Mouse (Mus musculus) intestine, embryonic 14.5 days (tissue): ENCODE results near the gene Eml1. TPM values are rescaled to one million over a fixed set of nuclear protein-coding genes. Genes with fewer than 3 reads are reported as not detected.

Source experiments
- ATAC-seq: fragments of 200-750 bp; cut with Nextera tagmentation; replicated peaks from 2 replicates; pipeline ENCODE4 v1.8.0; 2017; ENCODE audit warnings: low read depth, moderate number of reproducible peaks, moderate TSS enrichment, moderate library complexity; ENCODE audit not compliant: low FRiP score, low TSS enrichment
- DNase-seq: peaks from one replicate; pipeline ENCODE4 v3.0.0-alpha.2; 2018; ENCODE audit warnings: low spot score
- H3K27ac ChIP-seq: fragments of 300-500 bp; sonication (generic); 2 replicates; pipeline ENCODE4 v1.5.1; 2014; ENCODE audit warnings: low read depth, mild to moderate bottlenecking, control low read depth
- H3K27me3 ChIP-seq: fragments of 300-500 bp; sonication (generic); replicated peaks from 2 replicates; pipeline ENCODE4 v1.6.1; 2014; ENCODE audit warnings: low read length, control low read depth; ENCODE audit not compliant: control insufficient read depth, insufficient read depth
- H3K36me3 ChIP-seq: fragments of 300-500 bp; sonication (generic); 2 replicates; pipeline ENCODE4 v1.6.1; 2014; ENCODE audit warnings: low read length, control low read depth; ENCODE audit not compliant: control insufficient read depth, insufficient read depth
- H3K4me1 ChIP-seq: fragments of 300-500 bp; sonication (generic); replicated peaks from 2 replicates; pipeline ENCODE4 v1.6.1; 2014; ENCODE audit warnings: low read length, control low read depth, mixed read lengths; ENCODE audit not compliant: control insufficient read depth, insufficient read depth
- H3K4me2 ChIP-seq: fragments of 300-500 bp; sonication (generic); 2 replicates; pipeline ENCODE4 v1.6.1; 2014; ENCODE audit warnings: low read length
- H3K4me3 ChIP-seq: fragments of 300-500 bp; sonication (generic); 2 replicates; pipeline ENCODE4 v1.5.1; 2014; ENCODE audit warnings: low read depth, low read length, control low read depth, mixed read lengths
- H3K9ac ChIP-seq: fragments of 300-500 bp; sonication (generic); 2 replicates; pipeline ENCODE4 v1.6.1; 2014; ENCODE audit warnings: mild to moderate bottlenecking, low read length
- H3K9me3 ChIP-seq: fragments of 300-500 bp; sonication (generic); 2 replicates; pipeline ENCODE4 v1.6.1; 2016; ENCODE audit warnings: low read length, control low read depth; ENCODE audit not compliant: control insufficient read depth
- WGBS: fragments of 180-500 bp; shearing (Covaris S2); extraction: QIAGEN DNeasy Blood & Tissue Kit; methylation state at CpG from one replicate; pipeline ENCODE4 v1.1.7; 2014; 5-methylcytosine and 5-hydroxymethylcytosine counted together
- polyA plus RNA-seq: library from polyadenylated mRNA; unstranded; fragments of >200 nt; fragmentation: Nextera tagmentation; extraction: Ambion mirVana; gene quantifications from 2 replicates; pipeline ENCODE4 v1.2.1, GENCODE M21; 2014

The Eml1 gene
- polyA plus RNA-seq, 1 experiment from 2014 or later: 72.4 TPM

GRCm38 (mm10) chr12:108489076-108489475 lies 118.3 kb downstream of the Eml1 start:
- Histone ChIP-seq H3K4me3 (no peak overlapping the region), H3K4me2 (no peak overlapping the region), H3K27me3 (no peaks in the 10 kb centered on the region), H3K4me1 (no peaks in the 10 kb centered on the region), H3K9ac (no peak overlapping the region), H3K27ac (no peak overlapping the region), H3K9me3 (no peaks in the 10 kb centered on the region), H3K36me3 (no peaks in the 10 kb centered on the region)
- DNase-seq (no peak), ATAC-seq (no peak)
- WGBS: 85% methylated on average over 5 of the region's 5 CpGs

GRCm38 (mm10) chr12:108489741-108490140 lies 119.0 kb downstream of the Eml1 start:
- DNase-seq (no peak), ATAC-seq (no peak)
- Histone ChIP-seq H3K9ac (no peak overlapping the region), H3K9me3 (no peaks in the 10 kb centered on the region), H3K4me1 (no peaks in the 10 kb centered on the region), H3K27ac (no peak overlapping the region), H3K4me2 (no peak overlapping the region), H3K27me3 (no peaks in the 10 kb centered on the region), H3K36me3 (no peaks in the 10 kb centered on the region), H3K4me3 (no peak overlapping the region)
- WGBS: 63% methylated on average over 2 of the region's 2 CpGs

- H3K9ac ChIP-seq: no peak overlapping the region
- no peak overlapping the region for H3K4me2 ChIP-seq
- H3K36me3 ChIP-seq: no peaks in the 10 kb centered on the region
- no peaks in the 10 kb centered on the region for H3K27me3 ChIP-seq
- H3K27ac ChIP-seq: no peak overlapping the region
- no peaks in the 10 kb centered on the region for H3K9me3 ChIP-seq
- ATAC-seq: no peak
- no peaks in the 10 kb centered on the region; the same call in 1 of the 2 replicates for H3K4me1 ChIP-seq
- no peak overlapping the region for H3K4me3 ChIP-seq
- DNase-seq: no peak
- 90% methylated on average over 6 of the region's 6 CpGs for WGBS
Measured at GRCm38 (mm10) chr12:108490336-108490735, 119.6 kb downstream of the Eml1 start.

GRCm38 (mm10) chr12:108490954-108491353 lies 120.2 kb downstream of the Eml1 start:
- ATAC-seq (no peak), DNase-seq (no peak)
- Histone ChIP-seq H3K27ac (no peak overlapping the region), H3K9me3 (no peaks in the 10 kb centered on the region), H3K4me3 (no peak overlapping the region), H3K27me3 (no peaks in the 10 kb centered on the region), H3K36me3 (no peaks in the 10 kb centered on the region), H3K4me1 (no peaks in the 10 kb centered on the region; the same call in 1 of the 2 replicates), H3K9ac (no peak overlapping the region), H3K4me2 (no peak overlapping the region)
- 63% methylated on average over 7 of the region's 7 CpGs for WGBS

- H3K4me3 ChIP-seq: no peak overlapping the region
- no peak overlapping the region for H3K4me2 ChIP-seq
- ATAC-seq: peak; percentile 50; the same call in 1 of the 2 replicates
- H3K9me3 ChIP-seq: no peaks in the 10 kb centered on the region
- H3K36me3 ChIP-seq: no peaks in the 10 kb centered on the region
- 19% methylated on average over 4 of the region's 4 CpGs for WGBS
- H3K9ac ChIP-seq: no peak overlapping the region
- no peak overlapping the region for H3K27ac ChIP-seq
- peak; percentile 65 for DNase-seq
- H3K27me3 ChIP-seq: no peaks in the 10 kb centered on the region
- H3K4me1 ChIP-seq: no peaks in the 10 kb centered on the region; the same call in 1 of the 2 replicates
Measured at GRCm38 (mm10) chr12:108494011-108494541, 123.3 kb downstream of the Eml1 start.

- Histone ChIP-seq H3K27ac (0 out of 2 replicates have a peak overlapping the region, but pooled peaks have one; percentile 12), H3K9me3 (no peaks in the 10 kb centered on the region), H3K4me2 (no peak overlapping the region), H3K9ac (no peak overlapping the region), H3K4me1 (no peaks in the 10 kb centered on the region; the same call in 1 of the 2 replicates), H3K36me3 (no peaks in the 10 kb centered on the region), H3K4me3 (no peak overlapping the region), H3K27me3 (no peaks in the 10 kb centered on the region)
- DNase-seq: no peak
- ATAC-seq: no peak
- 71% methylated on average over 8 of the region's 8 CpGs for whole genome bisulfite sequencing
Measured at GRCm38 (mm10) chr12:108495455-108496235, 124.9 kb downstream of the Eml1 start.

GRCm38 (mm10) chr12:108503064-108503463 lies 132.3 kb downstream of the Eml1 start:
- Histone ChIP-seq H3K36me3 (no peaks in the 10 kb centered on the region), H3K27ac (no peak overlapping the region), H3K4me1 (no peaks in the 10 kb centered on the region), H3K4me2 (peak overlapping the region; percentile 25), H3K9ac (no peak overlapping the region), H3K27me3 (no peaks in the 10 kb centered on the region), H3K4me3 (no peak overlapping the region), H3K9me3 (no peaks in the 10 kb centered on the region)
- DNase-seq (no peak), ATAC-seq (no peak)
- 57% methylated on average over 10 of the region's 10 CpGs for WGBS

- peak overlapping the region; percentile 25 for H3K4me2 ChIP-seq
- DNase-seq: no peak
- H3K9me3 ChIP-seq: no peaks in the 10 kb centered on the region
- no peaks in the 10 kb centered on the region for H3K4me1 ChIP-seq
- no peak for ATAC-seq
- 45% methylated on average over 16 of the region's 16 CpGs for WGBS
- no peak overlapping the region for H3K27ac ChIP-seq
- no peaks in the 10 kb centered on the region for H3K36me3 ChIP-seq
- no peak overlapping the region for H3K4me3 ChIP-seq
- no peaks in the 10 kb centered on the region for H3K27me3 ChIP-seq
- H3K9ac ChIP-seq: no peak overlapping the region
Measured at GRCm38 (mm10) chr12:108503582-108503981, 132.8 kb downstream of the Eml1 start.

GRCm38 (mm10) chr12:108505846-108506245 lies 135.1 kb downstream of the Eml1 start:
- Histone ChIP-seq H3K4me3 (no peak overlapping the region), H3K9ac (no peak overlapping the region), H3K4me1 (no peaks in the 10 kb centered on the region), H3K27me3 (no peaks in the 10 kb centered on the region), H3K4me2 (no peak overlapping the region), H3K36me3 (no peaks in the 10 kb centered on the region), H3K9me3 (no peaks in the 10 kb centered on the region), H3K27ac (no peak overlapping the region)
- ATAC-seq: no peak
- WGBS: 82% methylated on average over 2 of the region's 2 CpGs
- DNase-seq: no peak
